ENCODE assay signal across 8 mouse cellular contexts in genomic region chr1:38393516-38393915, GRCm38 (mm10).
DNase-seq lines count a peak whose midpoint lies in the region; ATAC-seq and TF ChIP-seq lines count a peak whose summit lies in the region.

No protein-coding gene starts in this region.

- no peak for TF ChIP-seq CTCF in thymus, adult 2 months (IDR thresholded peaks at IDR 0.05; ENCODE audit: borderline replicate concordance, control insufficient read depth, extremely low read depth, insufficient read depth, low read length, poor library complexity)
- no peak for TF ChIP-seq CTCF in left cerebral cortex, adult 2 months (IDR thresholded peaks at IDR 0.05)

- no peak for TF ChIP-seq POLR2A in thymus, adult 2 months (IDR thresholded peaks at IDR 0.05; ENCODE audit: control insufficient read depth, extremely low read depth, insufficient read depth, low read length, poor library complexity)

- intact Hi-C loops in left cerebral cortex, adult 2 months (cut with DNase I) = loop anchor here (2.0 to 5.0 kb wide), 3 partner anchors 206 to 377 kb away; no protein-coding TSS in a partner anchor

- H3K9ac ChIP-seq in liver, embryonic 12.5 days = no peak overlapping the region

- peaks cover 12% of the 10 kb centered on the region for H3K4me1 ChIP-seq in thymus, adult 2 months (replicated peaks; ENCODE audit: control insufficient read depth, insufficient read depth, low read length)
- H3K4me1 ChIP-seq in liver, embryonic 12.5 days = no peaks in the 10 kb centered on the region

- no peak for ATAC-seq in liver, embryonic 12.5 days

- H3K9me3 ChIP-seq in liver, embryonic 12.5 days (replicated peaks) = no peaks in the 10 kb centered on the region

- no peak overlapping the region for H3K27ac ChIP-seq in thymus, adult 2 months (ENCODE audit: control insufficient read depth, insufficient read depth, low read length)
- H3K27ac ChIP-seq in left cerebral cortex, adult 2 months = no peak overlapping the region
- no peak overlapping the region for H3K27ac ChIP-seq in liver, embryonic 12.5 days

- no peak overlapping the region for H3K4me3 ChIP-seq in thymus, adult 2 months (ENCODE audit: control insufficient read depth, insufficient read depth, low read length)
- H3K4me3 ChIP-seq in left cerebral cortex, adult 2 months = no peak overlapping the region
- no peak overlapping the region for H3K4me3 ChIP-seq in liver, embryonic 12.5 days

- H3K27me3 ChIP-seq in thymus, adult 2 months (ENCODE audit: control insufficient read depth, insufficient read depth, low read length) = no peaks in the 10 kb centered on the region
- no peaks in the 10 kb centered on the region for H3K27me3 ChIP-seq in liver, embryonic 12.5 days (replicated peaks)

- DNase-seq in embryo, embryonic 10 days (ENCODE audit: low spot score) = peak; percentile 29
- DNase-seq in embryo, embryonic 9.5 days (ENCODE audit: extremely low spot score) = no peak
- peak; percentile 61 for DNase-seq in thymus, postnatal 14 days
- no peak for DNase-seq in thymus, adult 2 months
- DNase-seq in left cerebral cortex, adult 2 months (ENCODE audit: extremely low spot score in 1 of 2, low spot score in 2 of 2) = peak; percentile 28 to 32
- peak; percentile 25 to 50 for DNase-seq in thymus, postnatal 36 days
- DNase-seq in spleen, adult 18-20 months = no peak

- WGBS in thymus, adult 2 months = 78% methylated on average over 6 of the region's 6 CpGs
- WGBS in liver, embryonic 12.5 days (ENCODE audit: insufficient replicate concordance) = 55% methylated on average over 6 of the region's 6 CpGs

- H3K36me3 ChIP-seq in thymus, adult 2 months (ENCODE audit: control insufficient read depth, insufficient read depth, low read length) = no peaks in the 10 kb centered on the region
- H3K36me3 ChIP-seq in liver, embryonic 12.5 days = no peaks in the 10 kb centered on the region

- H3K4me2 ChIP-seq in liver, embryonic 12.5 days = no peak overlapping the region

Comparison
In these comparisons a context has a peak if more than half of its experiments do, and no peak if none do; other contexts are left out.
1. DNase-seq: peak in embryo, embryonic 10 days (single experiment), thymus, postnatal 14 days (single experiment), left cerebral cortex, adult 2 months (2 of 2) and thymus, postnatal 36 days (2 of 2); none in embryo, embryonic 9.5 days (single experiment), thymus, adult 2 months (single experiment) and spleen, adult 18-20 months (0 of 2).